In genomic region chr9:83807562-83807961, GRCm38 (mm10) we compare ENCODE assay signal across 9 mouse cellular contexts. TPM values are rescaled to one million over a fixed set of nuclear protein-coding genes. Genes with fewer than 3 reads are reported as not detected.
DNase-seq lines count a peak whose midpoint lies in the region; TF ChIP-seq lines count a peak whose summit lies in the region.
"Had no signal": no experiment of that assay in that cellular context is flagged by ENCODE, and none has a peak within 500 bp of the region (broad histone marks: within the 10 kb centered on the region; RNA-seq: fewer than 3 reads in every experiment).

No protein-coding gene starts in this region.

- H3K9me3 ChIP-seq in CH12.LX (replicated peaks; ENCODE audit: low read length), result no peaks in the 10 kb centered on the region
- H3K9me3 ChIP-seq: limb, embryonic 13.5 days had no signal

- no peak overlapping the region for H3K4me3 ChIP-seq in CH12.LX (replicated peaks in 1 of 3; ENCODE audit: low read depth in 2 of 3, low read length in 2 of 3, poor library complexity in 1 of 3)
- no peak overlapping the region for H3K4me3 ChIP-seq in layer of hippocampus, adult 2 months
- H3K4me3 ChIP-seq: erythroblast, embryonic 14.5 days; limb, embryonic 13.5 days had no signal

- no peak for TF ChIP-seq POLR2A in CH12.LX (IDR thresholded peaks at IDR 0.05; ENCODE audit: low read depth, low read length)

- no peak overlapping the region for H3K27ac ChIP-seq in CH12.LX (ENCODE audit: insufficient read depth, low read depth)
- no peak overlapping the region for H3K27ac ChIP-seq in layer of hippocampus, adult 2 months
- H3K27ac ChIP-seq: limb, embryonic 13.5 days had no signal

- dilution Hi-C loops in CH12.LX (cut with MboI; ENCODE audit: extremely low pct_ligation_motif_present, extremely low pct_unique_long_range_greater_than_20kb, low sequenced_read_pairs), result no loop called here

- in situ Hi-C loops in CH12.LX (cut with MboI; ENCODE audit: low pct_ligation_motif_present, low pct_unique_long_range_greater_than_20kb, low sequenced_read_pairs), result no loop called here

- peak; percentile 81 for TF ChIP-seq RAD21 in CH12.LX (IDR thresholded peaks at IDR 0.05; ENCODE audit: low read depth, low read length)

- no peaks in the 10 kb centered on the region for H3K36me3 ChIP-seq in CH12.LX (replicated peaks in 1 of 2; ENCODE audit: control insufficient read depth in 1 of 2, insufficient read depth in 1 of 2, low read length in 1 of 2)
- H3K36me3 ChIP-seq: limb, embryonic 13.5 days had no signal

- H3K4me1 ChIP-seq in CH12.LX (ENCODE audit: control insufficient read depth in 1 of 2, insufficient read depth in 2 of 2), result peaks cover 3 to 5% of the 10 kb centered on the region in 2 experiments; a peak in 2 of 4 replicates

- H3K4me2 ChIP-seq in CH12.LX (ENCODE audit: insufficient read depth, low read depth, poor library complexity, severe bottlenecking), result peak overlapping the region; percentile 36; the same call in 1 of the 2 replicates
- H3K4me2 ChIP-seq: limb, embryonic 13.5 days had no signal

- peak; percentile 54 to 76 for DNase-seq in left cerebral cortex, adult 18-20 months (ENCODE audit: low spot score in 2 of 2)
- DNase-seq in left cerebral cortex, adult 8-10 months (ENCODE audit: low spot score in 2 of 2), result no peak
- DNase-seq in CH12.LX (ENCODE audit: extremely low read depth), result peak; percentile 63
- peak; percentile 80 for DNase-seq in NIH3T3 (ENCODE audit: low read depth)
- peak; percentile 81 for DNase-seq in embryo, embryonic 10 days (ENCODE audit: low spot score)
- DNase-seq in layer of hippocampus, adult 2 months (ENCODE audit: low spot score in 2 of 2), result peak; percentile 62 to 65
- DNase-seq in retina, postnatal 1 day, result peak; percentile 75

- no peaks in the 10 kb centered on the region for H3K79me2 ChIP-seq in CH12.LX (replicated peaks; ENCODE audit: control insufficient read depth, extremely low read depth, insufficient read depth, poor library complexity, severe bottlenecking)

- no peak for TF ChIP-seq EP300 in CH12.LX (IDR thresholded peaks at IDR 0.05; ENCODE audit: low read length)

- no peak overlapping the region for H3K9ac ChIP-seq in CH12.LX (ENCODE audit: insufficient read depth, low read depth)
- H3K9ac ChIP-seq: limb, embryonic 13.5 days had no signal

- TF ChIP-seq CTCF in CH12.LX (conservative IDR thresholded peaks at IDR 0.05 in 1 of 2, IDR thresholded peaks at IDR 0.05 in 1 of 2; ENCODE audit: low read depth in 2 of 2, low read length in 2 of 2), result peak; percentile 20 to 88; a peak in 3 of 4 replicates
- peak; percentile 86 for TF ChIP-seq CTCF in layer of hippocampus, adult 2 months (conservative IDR thresholded peaks at IDR 0.05)

- no peaks in the 10 kb centered on the region for H3K27me3 ChIP-seq in CH12.LX (replicated peaks)

TF ChIP-seq in CH12.LX, 34 proteins besides CTCF, POLR2A, EP300 and RAD21:
- TF ChIP-seq ZC3H11A (IDR thresholded peaks at IDR 0.05; ENCODE audit: low read depth, low read length) (peak; percentile 12; the same call in 1 of the 2 replicates), SMC3 (IDR thresholded peaks at IDR 0.05; ENCODE audit: low read depth, low read length) (peak; percentile 76), MAFK (IDR thresholded peaks at IDR 0.05; ENCODE audit: insufficient replicate concordance, low read length) (no peak)

RNA-seq across cellular contexts. Expression of gene Elovl4, which starts 1.5 kb away (rescaled TPM):
- total RNA-seq in left cerebral cortex, adult 18-20 months (2021), result 10 to 100 TPM; 63.7 to 68.1 TPM
- total RNA-seq in left cerebral cortex, adult 8-10 months (2022), result 10 to 100 TPM; 51.2 to 59.8 (median 52.9) TPM
- total RNA-seq in CH12.LX (2012; rRNA removed), result 0.04 and 0.29 TPM in 2 replicates
- total RNA-seq in CH12.LX (2014; rRNA removed), result not detected in 2 replicates
- not detected in 2 replicates for polyA plus RNA-seq in CH12.LX (2012; ENCODE audit: insufficient read length, low read depth)
- total RNA-seq in layer of hippocampus, adult 2 months (2021), result 10 to 100 TPM; 55.3 to 71.4 TPM
- polyA plus RNA-seq: erythroblast, embryonic 14.5 days had no signal

RNA-seq across cellular contexts. Expression of gene Ttk, which starts 26.9 kb away (rescaled TPM):
- under 1 TPM; 0.21 to 0.30 TPM for total RNA-seq in left cerebral cortex, adult 18-20 months (2021)
- under 1 TPM; 0.36 to 0.53 (median 0.43) TPM for total RNA-seq in left cerebral cortex, adult 8-10 months (2022)
- 19.9 and 23.8 TPM in 2 replicates for total RNA-seq in CH12.LX (2012; rRNA removed)
- 37.2 and 39.6 TPM in 2 replicates for total RNA-seq in CH12.LX (2014; rRNA removed)
- polyA plus RNA-seq in CH12.LX (2012; ENCODE audit: insufficient read length, low read depth), result 26.6 and 26.7 TPM in 2 replicates
- total RNA-seq in layer of hippocampus, adult 2 months (2021), result under 1 TPM; 0.81 to 0.84 TPM

Comparison
In these comparisons a context has a peak if more than half of its experiments do, and no peak if none do; other contexts are left out.
1. DNase-seq: peak in left cerebral cortex, adult 18-20 months (2 of 2), CH12.LX (single experiment), NIH3T3 (single experiment), embryo, embryonic 10 days (single experiment), layer of hippocampus, adult 2 months (2 of 2) and retina, postnatal 1 day (single experiment); none in left cerebral cortex, adult 8-10 months (0 of 2).
2. RNA of gene Elovl4, which starts 1.5 kb away (total RNA-seq): 55.3 to 71.4 TPM in layer of hippocampus, adult 2 months, 63.7 to 68.1 TPM in left cerebral cortex, adult 18-20 months and 51.2 to 59.8 TPM in left cerebral cortex, adult 8-10 months; 0.04 to 0.29 TPM in CH12.LX; every median in the first group is over 10 times any median in the second.
3. RNA of gene Ttk, which starts 26.9 kb away (total RNA-seq): 19.9 to 39.6 TPM in CH12.LX; 0.81 to 0.84 TPM in layer of hippocampus, adult 2 months, 0.36 to 0.53 TPM in left cerebral cortex, adult 8-10 months and 0.21 to 0.30 TPM in left cerebral cortex, adult 18-20 months; every median in the first group is over 10 times any median in the second.